Mouse (Mus musculus) forebrain, embryonic 11.5 days (tissue): ENCODE measurements around the gene Tcl1b4. TPM values are rescaled to one million over a fixed set of nuclear protein-coding genes. Genes with fewer than 3 reads are reported as not detected.

Experiments used
- ATAC-seq: fragments of 200-750 bp; cut with Nextera tagmentation; replicated peaks from 2 replicates; pipeline ENCODE4 v1.8.0; 2017; ENCODE audit warnings: moderate TSS enrichment; ENCODE audit not compliant: low FRiP score
- DNase-seq: peaks from one replicate; pipeline ENCODE4 v3.0.0-alpha.2; 2017; ENCODE audit warnings: low spot score
- H3K27ac ChIP-seq: fragments of 300-500 bp; sonication (generic); 2 replicates; pipeline ENCODE4 v1.5.1; 2014; ENCODE audit warnings: low read depth, low read length
- H3K27me3 ChIP-seq: fragments of 300-500 bp; sonication (generic); 2 replicates; pipeline ENCODE4 v1.6.1; 2014; ENCODE audit warnings: mild to moderate bottlenecking, low read length, mixed read lengths; ENCODE audit not compliant: control insufficient read depth, insufficient read depth
- H3K36me3 ChIP-seq: fragments of 300-500 bp; sonication (generic); 2 replicates; pipeline ENCODE4 v1.6.1; 2014; ENCODE audit warnings: mild to moderate bottlenecking, low read length, moderate library complexity, mixed read lengths; ENCODE audit not compliant: control insufficient read depth, insufficient read depth
- H3K4me1 ChIP-seq: fragments of 300-500 bp; sonication (generic); replicated peaks from 2 replicates; pipeline ENCODE4 v1.6.1; 2014; ENCODE audit warnings: low read length, mixed read lengths; ENCODE audit not compliant: control insufficient read depth, insufficient read depth
- H3K4me2 ChIP-seq: fragments of 300-500 bp; sonication (generic); 2 replicates; pipeline ENCODE4 v1.6.1; 2014; ENCODE audit warnings: low read depth, mild to moderate bottlenecking, low read length, moderate library complexity, mixed read lengths; ENCODE audit not compliant: severe bottlenecking
- H3K4me3 ChIP-seq: fragments of 300-500 bp; sonication (generic); 2 replicates; pipeline ENCODE4 v1.5.1; 2014; ENCODE audit warnings: low read depth, low read length
- H3K9ac ChIP-seq: fragments of 300-500 bp; sonication (generic); 2 replicates; pipeline ENCODE4 v1.6.1; 2014; ENCODE audit warnings: low read length
- H3K9me3 ChIP-seq: fragments of 300-500 bp; sonication (generic); 2 replicates; pipeline ENCODE4 v1.6.1; 2016; ENCODE audit warnings: low read length, mixed read lengths; ENCODE audit not compliant: control insufficient read depth
- WGBS: fragments of 180-500 bp; shearing (Covaris S2); extraction: QIAGEN DNeasy Blood & Tissue Kit; methylation state at CpG from one replicate; pipeline ENCODE4 v1.1.7; 2014; 5-methylcytosine and 5-hydroxymethylcytosine counted together
- polyA plus RNA-seq: library from polyadenylated mRNA; unstranded; fragments of >200 nt; fragmentation: Nextera tagmentation; extraction: Ambion mirVana; gene quantifications from 2 replicates; pipeline ENCODE4 v1.2.1, GENCODE M21; 2014

The Tcl1b4 gene
- polyA plus RNA-seq, 1 experiment from 2014 or later: not detected

DNA sequence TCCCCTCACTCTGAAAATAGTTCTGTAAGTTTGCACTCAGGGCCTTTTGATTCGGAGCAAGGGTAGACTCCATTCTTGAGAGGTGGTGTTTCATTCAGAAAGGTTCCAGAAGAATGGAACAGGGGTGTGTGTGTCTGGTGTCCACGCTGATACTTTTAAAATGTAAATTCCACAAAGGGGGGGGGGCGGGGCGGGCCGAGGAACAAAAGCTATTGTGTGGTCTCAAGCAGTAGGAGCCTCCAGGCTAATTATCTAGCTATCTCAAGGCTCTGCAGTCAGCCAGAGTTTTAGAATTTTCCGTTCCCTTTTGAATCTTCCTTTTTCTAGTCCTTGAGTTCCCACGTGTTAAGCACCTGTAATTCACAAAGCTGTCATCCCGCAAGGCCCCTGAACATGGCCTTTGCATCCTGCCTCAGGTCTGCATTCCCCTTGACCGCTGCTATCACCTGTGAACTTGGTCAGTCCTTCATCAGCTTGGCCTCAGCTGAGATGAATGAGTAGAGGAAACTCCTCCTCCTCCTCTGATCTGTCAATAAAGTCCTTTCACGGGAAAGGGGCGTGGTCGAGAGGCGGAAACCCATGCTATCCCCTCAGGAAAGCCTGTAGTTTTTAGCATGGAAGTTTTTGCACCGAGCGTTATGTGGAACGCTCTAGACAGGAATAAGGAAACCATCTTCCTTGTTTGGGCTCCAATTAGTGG is 23.0 kb downstream of the Tcl1b4 start:
- DNase-seq (no peak), ATAC-seq (no peak)
- Histone ChIP-seq H3K36me3 (no peaks in the 10 kb centered on the region), H3K4me1 (no peaks in the 10 kb centered on the region), H3K4me2 (no peak overlapping the region), H3K4me3 (no peak overlapping the region), H3K27ac (no peak overlapping the region), H3K9me3 (no peaks in the 10 kb centered on the region), H3K9ac (no peak overlapping the region), H3K27me3 (no peaks in the 10 kb centered on the region)
- WGBS: 42% methylated on average over 16 of the region's 16 CpGs

DNA sequence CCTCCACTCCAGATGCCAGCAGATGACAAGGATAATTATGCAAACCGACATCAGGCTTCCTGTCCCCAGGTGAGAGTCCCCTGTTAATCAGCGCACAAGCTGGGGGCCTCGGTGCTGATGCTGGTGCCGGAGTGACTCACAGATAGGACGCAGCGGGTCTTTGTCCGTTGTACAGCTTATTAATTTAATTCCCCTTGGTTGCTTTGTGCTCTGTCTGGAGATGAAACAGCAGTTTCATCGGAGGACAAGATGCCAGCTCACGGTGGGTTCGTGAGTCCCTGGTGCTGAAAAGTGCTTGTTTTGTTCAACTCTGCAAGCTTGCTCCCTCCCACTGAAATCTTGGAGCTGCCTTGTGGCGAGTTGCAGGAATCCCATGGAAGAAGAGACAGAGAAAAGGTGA is 32.6 kb downstream of the Tcl1b4 start:
- H3K27me3 ChIP-seq: no peaks in the 10 kb centered on the region
- 65% methylated on average over 11 of the region's 11 CpGs for WGBS
- H3K4me3 ChIP-seq: no peak overlapping the region
- no peaks in the 10 kb centered on the region for H3K4me1 ChIP-seq
- no peaks in the 10 kb centered on the region for H3K9me3 ChIP-seq
- H3K36me3 ChIP-seq: no peaks in the 10 kb centered on the region
- H3K27ac ChIP-seq: no peak overlapping the region
- ATAC-seq: no peak
- no peak overlapping the region for H3K4me2 ChIP-seq
- H3K9ac ChIP-seq: no peak overlapping the region
- DNase-seq: no peak

DNA sequence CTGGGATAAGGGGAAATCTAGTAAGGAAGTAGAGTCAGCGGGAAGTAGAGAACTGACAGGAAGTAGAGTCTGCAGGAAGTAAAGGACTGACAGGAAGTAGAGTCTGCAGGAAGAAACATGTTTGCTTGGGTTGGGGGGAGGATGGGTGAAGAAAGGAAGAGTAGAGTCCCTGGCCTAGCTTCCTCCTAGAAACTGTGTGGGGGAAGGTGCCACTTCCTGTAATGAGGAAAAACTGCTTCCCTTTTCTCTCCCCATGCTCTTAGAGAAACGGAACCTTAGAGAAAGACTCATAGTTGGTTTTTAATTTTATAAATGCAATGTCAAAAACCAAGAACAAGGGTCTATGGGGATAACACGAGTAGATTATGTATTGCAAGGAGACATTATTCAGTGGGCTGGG is 33.3 kb downstream of the Tcl1b4 start:
- Histone ChIP-seq H3K4me1 (no peaks in the 10 kb centered on the region), H3K4me3 (no peak overlapping the region), H3K4me2 (no peak overlapping the region), H3K9ac (no peak overlapping the region), H3K27ac (no peak overlapping the region), H3K9me3 (no peaks in the 10 kb centered on the region), H3K27me3 (no peaks in the 10 kb centered on the region), H3K36me3 (no peaks in the 10 kb centered on the region)
- ATAC-seq (no peak), DNase-seq (no peak)
- 82% methylated on average over 3 of the region's 3 CpGs for WGBS

DNA sequence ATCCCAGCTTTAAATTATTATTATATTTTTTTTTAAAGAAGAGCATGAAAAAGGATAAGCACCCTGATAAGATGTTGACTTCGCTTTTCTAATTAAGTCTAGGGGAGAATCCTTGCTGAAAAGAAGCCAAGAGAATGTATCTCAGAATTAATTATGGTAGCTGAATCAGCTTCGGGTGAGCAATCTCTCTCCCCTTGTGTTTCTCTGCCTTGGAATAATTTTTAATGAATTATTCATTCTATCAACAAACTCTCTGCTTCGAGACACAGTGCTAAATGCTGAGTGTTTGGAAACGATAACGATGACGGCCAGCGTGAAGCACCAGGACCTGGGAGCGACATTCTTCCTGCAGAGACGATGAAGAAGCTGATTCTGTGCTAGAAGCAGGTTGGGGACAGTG is 37.3 kb downstream of the Tcl1b4 start:
- Histone ChIP-seq H3K9ac (no peak overlapping the region), H3K27ac (no peak overlapping the region), H3K27me3 (no peaks in the 10 kb centered on the region), H3K4me1 (no peaks in the 10 kb centered on the region), H3K4me2 (no peak overlapping the region), H3K4me3 (no peak overlapping the region), H3K9me3 (no peaks in the 10 kb centered on the region), H3K36me3 (no peaks in the 10 kb centered on the region)
- DNase-seq (no peak), ATAC-seq (no peak)
- 81% methylated on average over 9 of the region's 9 CpGs for WGBS

DNA sequence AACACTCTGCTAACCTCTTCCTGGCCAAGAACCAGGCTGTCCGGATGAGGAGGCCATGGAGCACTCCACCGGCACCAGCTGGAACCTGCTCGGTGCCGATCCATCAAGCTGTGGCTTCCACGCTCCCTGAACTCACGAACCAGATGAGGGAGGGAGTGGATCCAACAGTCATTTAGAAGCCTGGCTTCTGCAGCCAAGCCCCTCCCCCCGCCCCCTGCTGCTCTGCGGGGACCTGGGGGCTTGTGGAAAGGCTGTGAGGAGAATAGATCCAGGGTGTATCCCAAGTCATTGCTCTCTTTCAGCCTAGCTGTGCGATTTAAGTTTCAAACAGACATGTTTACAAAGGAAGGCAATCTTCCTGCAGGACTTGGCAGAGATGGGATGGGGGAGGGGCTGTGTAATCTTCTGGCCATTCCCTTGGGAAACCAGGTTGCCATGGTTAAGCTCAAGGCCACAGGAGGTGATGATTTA is 47.0 kb downstream of the Tcl1b4 start:
- no peak overlapping the region for H3K9ac ChIP-seq
- 13% methylated on average over 9 of the region's 9 CpGs for WGBS
- peaks cover 4% of the 10 kb centered on the region; the same call in 1 of the 2 replicates for H3K4me1 ChIP-seq
- H3K4me3 ChIP-seq: no peak overlapping the region
- H3K27me3 ChIP-seq: no peaks in the 10 kb centered on the region
- no peak for ATAC-seq
- no peak overlapping the region for H3K27ac ChIP-seq
- H3K9me3 ChIP-seq: no peaks in the 10 kb centered on the region
- H3K36me3 ChIP-seq: no peaks in the 10 kb centered on the region
- no peak overlapping the region for H3K4me2 ChIP-seq
- DNase-seq: no peak

DNA sequence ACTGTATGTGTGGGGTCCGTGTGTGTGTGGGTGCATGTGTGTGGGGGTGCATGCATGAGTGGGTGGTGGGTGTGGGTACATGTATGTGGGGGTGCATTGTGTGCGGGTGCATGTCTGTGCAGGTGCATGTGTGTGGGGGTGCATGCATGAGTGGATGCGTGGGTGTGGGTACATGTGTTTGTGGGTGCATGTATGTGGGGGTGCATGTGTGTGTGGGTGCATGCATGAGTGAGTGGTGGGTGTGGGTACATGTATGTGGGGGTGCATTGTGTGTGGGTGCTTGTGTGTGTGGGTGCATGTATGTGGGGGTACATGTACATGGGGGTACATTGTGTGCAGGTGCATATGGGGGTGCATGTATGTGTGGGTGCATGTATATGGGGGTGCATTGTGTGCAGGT is 52.0 kb downstream of the Tcl1b4 start:
- no peaks in the 10 kb centered on the region for H3K9me3 ChIP-seq
- 94% methylated on average over 3 of the region's 3 CpGs for WGBS
- no peaks in the 10 kb centered on the region for H3K27me3 ChIP-seq
- H3K36me3 ChIP-seq: no peaks in the 10 kb centered on the region
- ATAC-seq: no peak
- peaks cover 2% of the 10 kb centered on the region; the same call in 1 of the 2 replicates for H3K4me1 ChIP-seq
- DNase-seq: no peak
- H3K4me3 ChIP-seq: no peak overlapping the region
- no peak overlapping the region for H3K27ac ChIP-seq
- no peak overlapping the region for H3K4me2 ChIP-seq
- no peak overlapping the region for H3K9ac ChIP-seq

Other genes with a start within 250 kb of the Tcl1b4 start
- 0.20 and 0.28 TPM in 2 replicates for gene Syne3, start 192.1 kb upstream of the Tcl1b4 start, polyA plus RNA-seq
- 188 and 196 TPM in 2 replicates for gene Glrx5, start 169.3 kb upstream of the Tcl1b4 start, polyA plus RNA-seq
- not detected in 2 replicates for gene Tcl1b2, start 55.9 kb upstream of the Tcl1b4 start, polyA plus RNA-seq
- gene Tcl1b1, start 42.3 kb upstream of the Tcl1b4 start, polyA plus RNA-seq: not detected in 2 replicates
- gene Tcl1b5, start 25.6 kb upstream of the Tcl1b4 start, polyA plus RNA-seq: not detected in 2 replicates
- gene Tcl1b3, start 10.9 kb upstream of the Tcl1b4 start, polyA plus RNA-seq: not detected in 2 replicates
- not detected in 2 replicates for gene Tcl1, start 20.8 kb downstream of the Tcl1b4 start, polyA plus RNA-seq
- gene Tunar, start 131.9 kb downstream of the Tcl1b4 start, polyA plus RNA-seq: 0.65 and 0.91 TPM in 2 replicates